Mouse (Mus musculus): ENCODE measurements around the gene 1700020N01Rik. TPM values are rescaled to one million over a fixed set of nuclear protein-coding genes. Genes with fewer than 3 reads are reported as not detected.

The 1700020N01Rik gene
- total RNA-seq, 2 experiments from 2014 or later, result not detected

GRCm38 (mm10) chr10:21659576-21660246, 66.8 kb downstream of the 1700020N01Rik start:
- DNase-seq, result no peak
- intact Hi-C loops (cut with DNase I), result no loop called here

GRCm38 (mm10) chr10:21668976-21669375, 76.0 kb downstream of the 1700020N01Rik start:
- DNase-seq, result peak; percentile 23
- intact Hi-C loops (cut with DNase I), result no loop called here

GRCm38 (mm10) chr10:21669750-21670161, 76.8 kb downstream of the 1700020N01Rik start:
- intact Hi-C loops (cut with DNase I), result no loop called here
- no peak for DNase-seq

DNA sequence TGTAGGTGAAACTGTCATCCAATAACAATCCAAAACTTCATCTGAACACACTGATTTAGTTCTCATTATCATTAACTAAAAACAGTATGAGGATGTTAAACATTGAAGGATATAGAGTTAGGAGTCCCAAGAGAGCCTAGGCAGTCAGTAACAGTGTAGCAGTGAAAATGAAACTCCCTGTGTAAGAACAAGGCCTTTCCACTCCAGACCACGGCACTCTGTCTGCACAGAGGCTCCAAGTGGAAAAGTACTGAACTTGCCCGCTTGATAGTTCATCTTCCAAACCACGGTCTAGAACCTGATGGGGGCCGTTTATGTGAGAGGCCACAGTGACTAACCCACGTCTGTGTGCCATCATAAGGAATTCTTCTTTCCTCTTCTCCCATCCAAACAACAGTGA, 77.2 kb downstream of the 1700020N01Rik start:
- no peak for DNase-seq
- intact Hi-C loops (cut with DNase I), result no loop called here

Other genes with a start within 250 kb of the 1700020N01Rik start
- not detected for gene Aldh8a1, start 215.9 kb upstream of the 1700020N01Rik start, total RNA-seq (2021)

Measured in left cerebral cortex, postnatal 4 days (tissue).